8 mouse cellular contexts compared by ENCODE assay signal in the genomic region with DNA sequence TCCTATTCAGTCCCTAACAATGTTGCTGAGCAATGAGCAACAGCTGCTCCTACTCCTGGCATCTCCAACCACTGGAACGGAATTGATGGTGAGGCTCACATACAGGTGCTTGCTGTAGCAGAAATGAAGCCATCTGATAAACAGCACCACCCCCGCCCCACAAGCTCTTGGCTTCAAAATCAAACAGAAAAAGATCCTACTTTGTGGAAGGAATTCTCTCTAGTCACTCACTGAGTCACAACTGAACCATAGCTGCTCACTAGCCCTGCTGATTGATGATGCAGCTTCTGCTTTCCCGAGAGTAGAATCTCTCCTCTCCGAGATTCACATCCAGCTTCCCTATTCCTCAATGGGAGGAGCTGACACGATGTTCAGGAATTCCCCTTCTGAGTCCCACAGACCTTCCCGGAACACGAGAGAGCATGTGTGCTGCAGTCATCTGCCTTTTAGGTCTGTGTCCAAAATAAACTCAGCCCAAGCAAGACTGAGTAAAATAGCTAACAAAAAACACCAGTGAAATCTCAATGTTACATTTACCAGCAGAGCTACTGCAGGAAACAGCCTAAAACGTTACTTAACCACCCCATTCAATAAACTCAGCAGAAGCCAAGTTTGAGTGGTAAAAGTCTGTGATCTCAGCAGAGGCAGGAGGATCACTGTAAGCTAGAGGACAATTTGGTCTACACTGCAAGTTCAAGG. TPM values are rescaled to one million over a fixed set of nuclear protein-coding genes. Genes with fewer than 3 reads are reported as not detected.
DNase-seq lines count a peak whose midpoint lies in the region; ATAC-seq lines count a peak whose summit lies in the region.

No protein-coding gene starts in this region.

- H3K36me3 ChIP-seq in kidney, embryonic 14.5 days (ENCODE audit: control insufficient read depth, insufficient read depth, low read length): no peaks in the 10 kb centered on the region
- H3K36me3 ChIP-seq in heart, embryonic 16.5 days (ENCODE audit: control insufficient read depth, insufficient read depth): no peaks in the 10 kb centered on the region
- H3K36me3 ChIP-seq in liver, embryonic 16.5 days (ENCODE audit: control insufficient read depth, insufficient read depth): no peaks in the 10 kb centered on the region

- H3K9ac ChIP-seq in kidney, embryonic 14.5 days (ENCODE audit: low read depth, low read length): peak overlapping the region; percentile 19; the same call in 1 of the 2 replicates
- H3K9ac ChIP-seq in heart, embryonic 16.5 days (ENCODE audit: low read length): no peak overlapping the region; the same call in 1 of the 2 replicates
- peak overlapping the region; percentile 98 for H3K9ac ChIP-seq in liver, embryonic 16.5 days (ENCODE audit: low read depth, low read length)

- H3K9me3 ChIP-seq in kidney, embryonic 14.5 days (ENCODE audit: control insufficient read depth, low read length): no peaks in the 10 kb centered on the region
- no peaks in the 10 kb centered on the region for H3K9me3 ChIP-seq in heart, embryonic 16.5 days (replicated peaks; ENCODE audit: control insufficient read depth, low read length)
- no peaks in the 10 kb centered on the region for H3K9me3 ChIP-seq in liver, embryonic 16.5 days (replicated peaks; ENCODE audit: control insufficient read depth, low read length)

- DNase-seq in kidney, adult 18-20 months: no peak
- DNase-seq in c-Kit-positive CD71-positive TER-119-positive erythroid progenitor cells, embryonic 14.5 days (ENCODE audit: low spot score): peak; percentile 47
- no peak for DNase-seq in yolk sac, embryonic 10.5 days (ENCODE audit: low spot score)
- no peak for DNase-seq in T-cell, adult 2 months (ENCODE audit: low spot score)
- DNase-seq in left cerebral cortex, adult 11 months (ENCODE audit: low spot score): no peak

- H3K27me3 ChIP-seq in kidney, embryonic 14.5 days (ENCODE audit: control insufficient read depth, insufficient read depth, low read length): 0 out of 2 replicates have a peak, but pooled peaks cover 6% of the 10 kb centered on the region
- H3K27me3 ChIP-seq in heart, embryonic 16.5 days (ENCODE audit: control insufficient read depth, insufficient read depth, low read length): peaks cover 8% of the 10 kb centered on the region
- peaks cover 16% of the 10 kb centered on the region for H3K27me3 ChIP-seq in liver, embryonic 16.5 days (ENCODE audit: control insufficient read depth, insufficient read depth, low read depth, low read length)

- peak overlapping the region; percentile 33; the same call in 1 of the 2 replicates for H3K27ac ChIP-seq in kidney, embryonic 14.5 days (ENCODE audit: low read depth, low read length)
- H3K27ac ChIP-seq in heart, embryonic 16.5 days (ENCODE audit: low read length): 0 out of 2 replicates have a peak overlapping the region, but pooled peaks have one; percentile 2
- peak overlapping the region; percentile 97 for H3K27ac ChIP-seq in liver, embryonic 16.5 days (ENCODE audit: low read length)

- ATAC-seq in kidney, embryonic 14.5 days (ENCODE audit: low FRiP score, low TSS enrichment): no peak
- ATAC-seq in heart, embryonic 16.5 days (replicated peaks; ENCODE audit: extremely low read depth, insufficient read depth, low FRiP score): no peak
- ATAC-seq in liver, embryonic 16.5 days (ENCODE audit: low read depth): no peak

- 19% methylated on average over 8 of the region's 8 CpGs for WGBS in kidney, embryonic 14.5 days
- 35% methylated on average over 8 of the region's 8 CpGs for WGBS in heart, embryonic 16.5 days
- WGBS in liver, embryonic 16.5 days (ENCODE audit: insufficient replicate concordance): 10% methylated on average over 8 of the region's 8 CpGs

- peak overlapping the region; percentile 94; the same call in 1 of the 2 replicates for H3K4me3 ChIP-seq in kidney, embryonic 14.5 days (ENCODE audit: low read length)
- H3K4me3 ChIP-seq in heart, embryonic 16.5 days (ENCODE audit: low read length): peak overlapping the region; percentile 89
- peak overlapping the region; percentile 84 for H3K4me3 ChIP-seq in liver, embryonic 16.5 days (ENCODE audit: low read depth, low read length)

- H3K4me2 ChIP-seq in kidney, embryonic 14.5 days (replicated peaks; ENCODE audit: low read depth, low read length): peak overlapping the region; percentile 96
- peak overlapping the region; percentile 100 for H3K4me2 ChIP-seq in heart, embryonic 16.5 days (ENCODE audit: low read depth, low read length)
- peak overlapping the region; percentile 74 for H3K4me2 ChIP-seq in liver, embryonic 16.5 days (ENCODE audit: low read depth, low read length)

- H3K4me1 ChIP-seq in kidney, embryonic 14.5 days (ENCODE audit: control insufficient read depth, insufficient read depth, low read length): peaks cover 46% of the 10 kb centered on the region
- peaks cover 39% of the 10 kb centered on the region for H3K4me1 ChIP-seq in heart, embryonic 16.5 days (ENCODE audit: control insufficient read depth, insufficient read depth, low read length)
- peaks cover 65% of the 10 kb centered on the region for H3K4me1 ChIP-seq in liver, embryonic 16.5 days (ENCODE audit: control insufficient read depth, low read depth, low read length)

RNA-seq across cellular contexts. Expression of gene Gm5475, which starts 0.7 kb away (rescaled TPM):
- 0.14 TPM in 1 of 2 replicates, not detected in the other for polyA plus RNA-seq in kidney, embryonic 14.5 days (2014; fragmentation: Nextera tagmentation; extraction: Ambion mirVana)
- not detected in 2 replicates for polyA plus RNA-seq in heart, embryonic 16.5 days (2015; fragmentation: Nextera tagmentation; extraction: Ambion mirVana)
- 0.04 TPM in 1 of 2 replicates, not detected in the other for polyA plus RNA-seq in liver, embryonic 16.5 days (2015; fragmentation: Nextera tagmentation; extraction: Ambion mirVana)

RNA-seq across cellular contexts. Expression of gene Slc11a2, which starts 3.7 kb away (rescaled TPM):
- polyA plus RNA-seq in kidney, embryonic 14.5 days (2014; fragmentation: Nextera tagmentation; extraction: Ambion mirVana): 16.4 and 22.6 TPM in 2 replicates
- 15.3 and 18.6 TPM in 2 replicates for polyA plus RNA-seq in heart, embryonic 16.5 days (2015; fragmentation: Nextera tagmentation; extraction: Ambion mirVana)
- polyA plus RNA-seq in liver, embryonic 16.5 days (2015; fragmentation: Nextera tagmentation; extraction: Ambion mirVana): 37.1 and 40.0 TPM in 2 replicates

RNA-seq across cellular contexts. Expression of gene Letmd1, which starts 47.6 kb away (rescaled TPM):
- polyA plus RNA-seq in kidney, embryonic 14.5 days (2014; fragmentation: Nextera tagmentation; extraction: Ambion mirVana): 19.2 and 25.4 TPM in 2 replicates
- 15.3 and 15.5 TPM in 2 replicates for polyA plus RNA-seq in heart, embryonic 16.5 days (2015; fragmentation: Nextera tagmentation; extraction: Ambion mirVana)
- 12.8 and 15.3 TPM in 2 replicates for polyA plus RNA-seq in liver, embryonic 16.5 days (2015; fragmentation: Nextera tagmentation; extraction: Ambion mirVana)

RNA-seq across cellular contexts. Expression of gene Higd1c, which starts 56.9 kb away (rescaled TPM):
- polyA plus RNA-seq in kidney, embryonic 14.5 days (2014; fragmentation: Nextera tagmentation; extraction: Ambion mirVana): 0.77 TPM in 1 of 2 replicates, not detected in the other
- not detected in 2 replicates for polyA plus RNA-seq in heart, embryonic 16.5 days (2015; fragmentation: Nextera tagmentation; extraction: Ambion mirVana)
- not detected in 2 replicates for polyA plus RNA-seq in liver, embryonic 16.5 days (2015; fragmentation: Nextera tagmentation; extraction: Ambion mirVana)

Comparison
In these comparisons a context has a peak if more than half of its experiments do, and no peak if none do; other contexts are left out.
1. H3K27ac ChIP-seq: peak in every context shown above with its lines; median percentile 97 in liver, embryonic 16.5 days; 33 in kidney, embryonic 14.5 days; 2 in heart, embryonic 16.5 days.